Mouse (Mus musculus): ENCODE measurements around the gene Pla2g4a. TPM values are rescaled to one million over a fixed set of nuclear protein-coding genes. Genes with fewer than 3 reads are reported as not detected.

Pla2g4a gene
- total and polyA plus RNA-seq, 2 experiments from 2014 or later = 2.4 to 2.8 TPM

DNA sequence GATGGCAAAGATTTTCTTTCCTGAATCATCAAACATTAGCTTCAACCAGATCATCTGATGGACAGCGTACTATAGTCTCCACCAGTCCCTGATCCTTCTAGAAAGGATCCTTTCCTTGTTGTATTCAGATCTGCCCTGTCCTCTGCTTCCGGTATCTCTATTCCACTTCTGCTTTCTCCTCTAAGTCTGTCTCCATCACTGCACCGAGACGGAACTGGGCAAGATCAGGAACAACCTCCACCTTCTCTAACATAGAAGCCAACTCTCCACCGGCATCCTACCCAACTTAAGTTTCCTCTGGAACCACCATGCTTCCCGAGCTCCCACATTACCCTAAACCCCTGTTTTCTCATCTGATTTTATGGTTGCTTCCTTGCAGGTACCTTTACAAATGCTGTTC, 7.1 kb downstream of the Pla2g4a start:
- Histone ChIP-seq H3K4me2 (ENCODE audit: low read depth, low read length) (no peak overlapping the region), H3K9ac (replicated peaks; ENCODE audit: low read depth, low read length) (no peak overlapping the region), H3K4me3 (ENCODE audit: low read depth, low read length) (no peak overlapping the region), H3K9me3 (replicated peaks; ENCODE audit: control insufficient read depth, low read length) (no peaks in the 10 kb centered on the region), H3K36me3 (replicated peaks; ENCODE audit: control insufficient read depth, insufficient read depth, low read length) (no peaks in the 10 kb centered on the region), H3K27me3 (ENCODE audit: control insufficient read depth, insufficient read depth, low read length) (no peaks in the 10 kb centered on the region), H3K4me1 (ENCODE audit: control insufficient read depth, insufficient read depth) (no peaks in the 10 kb centered on the region; the same call in 1 of the 2 replicates), H3K27ac (ENCODE audit: low read depth) (no peak overlapping the region)
- ATAC-seq (ENCODE audit: insufficient read depth, low read depth) (no peak), DNase-seq (ENCODE audit: low spot score) (no peak)
- TF ChIP-seq EP300 (IDR thresholded peaks at IDR 0.05; ENCODE audit: low read depth) (no peak), CTCF (IDR thresholded peaks at IDR 0.05; ENCODE audit: low read depth) (no peak)
- WGBS = 86% methylated on average over 6 of the region's 6 CpGs

DNA sequence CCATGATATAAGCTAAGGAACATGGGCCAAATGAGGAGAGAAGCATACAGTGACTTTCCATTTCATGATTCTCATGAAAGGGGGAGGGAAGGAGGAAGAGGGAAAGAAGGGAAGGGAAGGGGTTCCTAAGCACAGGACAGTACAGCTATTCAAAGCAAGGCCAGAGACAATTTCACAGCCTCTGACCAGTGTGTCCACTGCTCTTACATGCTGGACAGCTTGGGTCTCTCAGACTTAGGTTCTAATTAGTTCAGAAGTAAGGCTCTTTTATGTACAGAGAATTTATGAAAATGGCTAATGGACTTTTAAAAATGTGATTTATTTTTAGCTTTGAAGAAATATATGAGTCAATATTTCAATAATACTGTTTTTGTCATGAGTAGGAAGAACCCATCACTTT, 9.0 kb downstream of the Pla2g4a start:
- Histone ChIP-seq H3K27me3 (ENCODE audit: control insufficient read depth, insufficient read depth, low read length) (no peaks in the 10 kb centered on the region), H3K27ac (ENCODE audit: low read depth) (no peak overlapping the region), H3K9me3 (replicated peaks; ENCODE audit: control insufficient read depth, low read length) (no peaks in the 10 kb centered on the region), H3K4me2 (ENCODE audit: low read depth, low read length) (no peak overlapping the region), H3K4me3 (ENCODE audit: low read depth, low read length) (no peak overlapping the region), H3K9ac (replicated peaks; ENCODE audit: low read depth, low read length) (no peak overlapping the region), H3K4me1 (ENCODE audit: control insufficient read depth, insufficient read depth) (no peaks in the 10 kb centered on the region), H3K36me3 (replicated peaks; ENCODE audit: control insufficient read depth, insufficient read depth, low read length) (no peaks in the 10 kb centered on the region)
- ATAC-seq (ENCODE audit: insufficient read depth, low read depth) (no peak), DNase-seq (ENCODE audit: low spot score) (no peak)
- no peak for TF ChIP-seq EP300 (IDR thresholded peaks at IDR 0.05; ENCODE audit: low read depth)
- TF ChIP-seq CTCF (IDR thresholded peaks at IDR 0.05; ENCODE audit: low read depth) = no peak

DNA sequence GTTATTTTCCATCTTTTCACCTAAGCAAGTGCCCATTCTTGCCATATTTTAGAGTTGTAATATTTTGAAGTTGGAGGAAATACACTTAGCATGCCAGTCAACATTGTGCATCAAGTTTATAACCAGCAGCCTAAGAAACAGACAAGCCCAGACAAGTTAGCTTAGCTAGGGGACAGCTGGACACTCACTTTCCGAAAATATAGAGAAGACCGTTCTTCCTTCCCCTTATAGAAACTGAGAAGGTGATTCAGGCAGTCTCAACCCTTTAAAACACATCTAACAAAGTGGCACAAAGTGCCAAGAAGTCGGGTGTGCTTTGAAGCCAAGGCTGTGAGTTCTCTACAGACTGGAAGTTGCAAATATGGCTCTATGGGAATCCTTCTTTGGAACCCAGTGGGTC, 10.4 kb downstream of the Pla2g4a start:
- Histone ChIP-seq H3K4me1 (ENCODE audit: control insufficient read depth, insufficient read depth) (no peaks in the 10 kb centered on the region), H3K9me3 (replicated peaks; ENCODE audit: control insufficient read depth, low read length) (no peaks in the 10 kb centered on the region), H3K4me3 (ENCODE audit: low read depth, low read length) (no peak overlapping the region), H3K27ac (ENCODE audit: low read depth) (no peak overlapping the region), H3K36me3 (replicated peaks; ENCODE audit: control insufficient read depth, insufficient read depth, low read length) (no peaks in the 10 kb centered on the region), H3K27me3 (ENCODE audit: control insufficient read depth, insufficient read depth, low read length) (no peaks in the 10 kb centered on the region), H3K9ac (replicated peaks; ENCODE audit: low read depth, low read length) (no peak overlapping the region), H3K4me2 (ENCODE audit: low read depth, low read length) (no peak overlapping the region)
- ATAC-seq (ENCODE audit: insufficient read depth, low read depth) (no peak), DNase-seq (ENCODE audit: low spot score) (no peak)
- WGBS = 71% methylated on average over 3 of the region's 3 CpGs
- TF ChIP-seq CTCF (IDR thresholded peaks at IDR 0.05; ENCODE audit: low read depth) = no peak
- no peak for TF ChIP-seq EP300 (IDR thresholded peaks at IDR 0.05; ENCODE audit: low read depth)

DNA sequence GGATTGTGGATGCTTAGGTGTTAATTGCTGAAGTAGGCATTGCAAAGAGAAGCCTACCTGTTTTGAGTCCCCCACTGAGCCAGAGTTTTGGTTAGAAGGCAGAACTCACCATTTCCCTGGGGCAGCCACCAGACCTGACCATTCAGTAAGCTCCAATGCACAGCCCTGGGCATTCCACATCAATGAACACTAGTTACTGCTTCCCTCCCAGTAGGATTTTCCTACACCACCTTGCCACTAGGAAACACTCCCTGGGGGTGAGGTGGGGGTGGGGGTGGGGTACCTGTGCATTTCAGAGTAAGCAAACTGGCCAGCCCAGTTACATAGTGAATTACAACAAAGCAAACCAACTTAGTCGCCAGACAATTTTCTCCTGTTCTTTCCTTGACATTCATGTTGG, 10.8 kb downstream of the Pla2g4a start:
- no peak for TF ChIP-seq EP300 (IDR thresholded peaks at IDR 0.05; ENCODE audit: low read depth)
- no peak for TF ChIP-seq CTCF (IDR thresholded peaks at IDR 0.05; ENCODE audit: low read depth)
- no peaks in the 10 kb centered on the region for H3K36me3 ChIP-seq (replicated peaks; ENCODE audit: control insufficient read depth, insufficient read depth, low read length)
- H3K4me1 ChIP-seq (ENCODE audit: control insufficient read depth, insufficient read depth) = no peaks in the 10 kb centered on the region
- WGBS = 86% methylated on average over 1 of the region's 1 CpGs
- no peak overlapping the region for H3K4me2 ChIP-seq (ENCODE audit: low read depth, low read length)
- ATAC-seq (ENCODE audit: insufficient read depth, low read depth) (no peak), DNase-seq (ENCODE audit: low spot score) (no peak)
- no peak overlapping the region for H3K4me3 ChIP-seq (ENCODE audit: low read depth, low read length)
- no peaks in the 10 kb centered on the region for H3K27me3 ChIP-seq (ENCODE audit: control insufficient read depth, insufficient read depth, low read length)
- H3K9ac ChIP-seq (replicated peaks; ENCODE audit: low read depth, low read length) = no peak overlapping the region
- no peak overlapping the region for H3K27ac ChIP-seq (ENCODE audit: low read depth)
- H3K9me3 ChIP-seq (replicated peaks; ENCODE audit: control insufficient read depth, low read length) = no peaks in the 10 kb centered on the region

DNA sequence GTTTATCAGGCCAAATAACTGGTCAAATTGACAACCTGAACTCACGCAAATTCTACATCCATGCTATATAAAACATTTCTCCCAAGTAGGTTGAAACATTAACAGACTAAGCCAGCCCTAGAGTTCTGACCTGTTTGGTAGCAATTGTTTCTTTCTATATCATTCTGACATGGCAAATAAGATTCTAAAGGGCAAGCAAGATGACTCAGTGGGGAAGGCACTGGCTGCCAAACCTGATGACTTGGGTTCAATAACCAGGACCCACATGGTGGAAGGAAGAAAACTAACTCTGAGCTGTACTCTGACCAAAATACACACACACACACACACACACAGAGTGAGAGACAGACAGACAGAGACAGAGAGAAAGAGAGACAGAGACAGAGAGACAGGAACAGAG, 11.8 kb downstream of the Pla2g4a start:
- H3K36me3 ChIP-seq (replicated peaks; ENCODE audit: control insufficient read depth, insufficient read depth, low read length) = no peaks in the 10 kb centered on the region
- 74% methylated on average over 1 of the region's 1 CpGs for WGBS
- no peaks in the 10 kb centered on the region for H3K4me1 ChIP-seq (ENCODE audit: control insufficient read depth, insufficient read depth)
- TF ChIP-seq CTCF (IDR thresholded peaks at IDR 0.05; ENCODE audit: low read depth) = no peak
- no peak for TF ChIP-seq EP300 (IDR thresholded peaks at IDR 0.05; ENCODE audit: low read depth)
- H3K4me3 ChIP-seq (ENCODE audit: low read depth, low read length) = no peak overlapping the region
- H3K9ac ChIP-seq (replicated peaks; ENCODE audit: low read depth, low read length) = no peak overlapping the region
- no peak overlapping the region for H3K4me2 ChIP-seq (ENCODE audit: low read depth, low read length)
- H3K9me3 ChIP-seq (replicated peaks; ENCODE audit: control insufficient read depth, low read length) = no peaks in the 10 kb centered on the region
- DNase-seq (ENCODE audit: low spot score) (no peak), ATAC-seq (ENCODE audit: insufficient read depth, low read depth) (no peak)
- no peaks in the 10 kb centered on the region for H3K27me3 ChIP-seq (ENCODE audit: control insufficient read depth, insufficient read depth, low read length)
- no peak overlapping the region for H3K27ac ChIP-seq (ENCODE audit: low read depth)

DNA sequence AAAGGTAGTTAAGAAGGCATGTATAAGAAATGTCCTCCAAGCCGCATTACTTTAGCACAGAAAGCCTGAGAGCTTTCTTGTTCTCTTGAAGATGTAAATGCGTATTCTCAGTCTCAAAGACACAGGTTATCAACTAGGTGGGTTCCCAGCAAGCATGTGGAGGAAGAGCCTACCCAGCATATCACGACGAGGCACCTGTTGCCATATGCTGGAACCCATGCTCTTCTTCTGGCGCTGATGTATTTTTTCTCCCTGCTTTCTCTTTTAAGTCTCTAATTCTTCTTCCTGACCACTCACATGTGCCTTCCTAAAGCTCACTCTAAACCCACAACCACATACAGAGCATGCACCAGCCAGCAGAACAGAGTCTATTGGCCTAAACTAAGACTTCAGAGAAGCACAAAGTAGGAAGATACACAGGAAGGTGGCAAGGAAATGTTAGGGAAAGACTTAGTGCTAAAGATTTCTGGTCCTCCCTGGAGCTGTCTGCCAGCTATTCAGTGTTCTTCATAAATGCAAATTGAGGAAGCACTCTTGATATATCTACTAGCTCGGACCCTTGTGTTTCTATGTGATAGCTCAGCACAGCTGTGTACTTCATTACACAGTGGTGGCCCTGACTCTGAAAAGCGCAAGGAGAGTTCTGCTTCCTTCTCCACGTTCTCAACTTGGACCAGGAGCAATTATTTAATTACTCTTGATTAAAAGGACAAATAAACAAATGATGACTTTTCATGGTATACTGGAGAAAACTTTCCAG, 12.8 kb downstream of the Pla2g4a start:
- H3K27me3 ChIP-seq (ENCODE audit: control insufficient read depth, insufficient read depth, low read length) = no peaks in the 10 kb centered on the region
- no peak overlapping the region for H3K27ac ChIP-seq (ENCODE audit: low read depth)
- H3K4me2 ChIP-seq (ENCODE audit: low read depth, low read length) = no peak overlapping the region
- H3K4me3 ChIP-seq (ENCODE audit: low read depth, low read length) = no peak overlapping the region
- DNase-seq (ENCODE audit: low spot score) (no peak), ATAC-seq (ENCODE audit: insufficient read depth, low read depth) (no peak)
- no peaks in the 10 kb centered on the region for H3K9me3 ChIP-seq (replicated peaks; ENCODE audit: control insufficient read depth, low read length)
- H3K4me1 ChIP-seq (ENCODE audit: control insufficient read depth, insufficient read depth) = no peaks in the 10 kb centered on the region
- 82% methylated on average over 8 of the region's 8 CpGs for WGBS
- no peak overlapping the region for H3K9ac ChIP-seq (replicated peaks; ENCODE audit: low read depth, low read length)
- no peaks in the 10 kb centered on the region for H3K36me3 ChIP-seq (replicated peaks; ENCODE audit: control insufficient read depth, insufficient read depth, low read length)
- TF ChIP-seq CTCF (IDR thresholded peaks at IDR 0.05; ENCODE audit: low read depth) = no peak
- TF ChIP-seq EP300 (IDR thresholded peaks at IDR 0.05; ENCODE audit: low read depth) = no peak
